Mouse (Mus musculus) neural tube, embryonic 14.5 days (tissue): Measurements from ENCODE around the gene Saa1. TPM values are rescaled to one million over a fixed set of nuclear protein-coding genes. Genes with fewer than 3 reads are reported as not detected.
"Not testable (repeated sequence)": the region's sequence is repeated elsewhere in the genome, so short reads cannot be mapped to it uniquely, and the experiment has no call there.

ENCODE experiments used
- ATAC-seq: fragments of 200-750 bp; cut with Nextera tagmentation; 2 replicates; pipeline ENCODE4 v1.8.0; 2017; ENCODE audit warnings: low read depth, mild to moderate bottlenecking, moderate TSS enrichment, moderate library complexity
- H3K27ac ChIP-seq: fragments of 300-500 bp; sonication (generic); 2 replicates; pipeline ENCODE4 v1.5.1; 2014; ENCODE audit warnings: low read depth, mild to moderate bottlenecking, control low read depth, low read length, moderate library complexity, mixed read lengths
- H3K27me3 ChIP-seq: fragments of 300-500 bp; sonication (generic); 2 replicates; pipeline ENCODE4 v1.6.1; 2014; ENCODE audit warnings: low read length; ENCODE audit not compliant: control insufficient read depth, insufficient read depth
- H3K36me3 ChIP-seq: fragments of 300-500 bp; sonication (generic); 2 replicates; pipeline ENCODE4 v1.6.1; 2014; ENCODE audit warnings: low read length, mixed read lengths; ENCODE audit not compliant: control insufficient read depth, insufficient read depth
- H3K4me1 ChIP-seq: fragments of 300-500 bp; sonication (generic); 2 replicates; pipeline ENCODE4 v1.6.1; 2014; ENCODE audit warnings: low read length; ENCODE audit not compliant: control insufficient read depth, insufficient read depth
- H3K4me2 ChIP-seq: fragments of 300-500 bp; sonication (generic); 2 replicates; pipeline ENCODE4 v1.6.1; 2014; ENCODE audit warnings: mild to moderate bottlenecking, low read depth, low read length, control low read depth
- H3K4me3 ChIP-seq: fragments of 300-500 bp; sonication (generic); 2 replicates; pipeline ENCODE4 v1.5.1; 2014; ENCODE audit warnings: low read depth, low read length, control low read depth, mixed read lengths
- H3K9ac ChIP-seq: fragments of 300-500 bp; sonication (generic); replicated peaks from 2 replicates; pipeline ENCODE4 v1.6.1; 2014; ENCODE audit warnings: low read depth, mild to moderate bottlenecking, control low read depth, low read length, mixed read lengths
- H3K9me3 ChIP-seq: fragments of 300-500 bp; sonication (generic); 2 replicates; pipeline ENCODE4 v1.6.1; 2016; ENCODE audit warnings: low read length; ENCODE audit not compliant: control insufficient read depth
- WGBS: fragments of 180-500 bp; shearing (Covaris S2); extraction: QIAGEN DNeasy Blood & Tissue Kit; methylation state at CpG from one replicate; pipeline ENCODE4 v1.1.7; 2014; 5-methylcytosine and 5-hydroxymethylcytosine counted together
- polyA plus RNA-seq: library from polyadenylated mRNA; unstranded; fragments of >200 nt; fragmentation: Nextera tagmentation; extraction: Ambion mirVana; gene quantifications from 2 replicates; pipeline ENCODE4 v1.2.1, GENCODE M21; 2014

The Saa1 gene
- polyA plus RNA-seq, 1 experiment from 2014 or later = not detected

DNA sequence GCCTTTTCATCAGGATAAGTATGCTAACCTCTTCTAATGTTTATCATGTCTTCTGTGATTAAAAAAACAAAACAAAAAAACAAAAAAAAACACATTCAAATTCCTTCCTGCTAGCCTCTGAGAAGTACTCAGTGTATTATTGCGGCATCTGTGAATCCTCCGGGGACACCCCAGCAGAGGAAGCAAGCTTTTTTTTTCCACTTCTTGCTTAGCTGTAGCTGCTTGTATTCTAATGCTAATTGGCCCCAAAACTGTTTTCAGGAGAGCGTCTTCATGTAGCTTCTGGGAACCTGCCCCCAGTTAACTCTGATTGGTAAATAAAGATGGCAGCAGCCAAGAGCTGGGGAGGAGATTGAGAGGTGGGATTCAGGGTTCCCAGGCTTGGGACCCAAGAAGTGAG, 5.7 kb upstream of the Saa1 start:
- 31% methylated on average over 3 of the region's 3 CpGs for WGBS
- Histone ChIP-seq H3K4me1 (no peaks in the 10 kb centered on the region), H3K9me3 (no peaks in the 10 kb centered on the region), H3K27ac (no peak overlapping the region), H3K9ac (no peak overlapping the region), H3K27me3 (no peaks in the 10 kb centered on the region), H3K36me3 (no peaks in the 10 kb centered on the region), H3K4me3 (no peak overlapping the region), H3K4me2 (no peak overlapping the region)
- no peak for ATAC-seq

DNA sequence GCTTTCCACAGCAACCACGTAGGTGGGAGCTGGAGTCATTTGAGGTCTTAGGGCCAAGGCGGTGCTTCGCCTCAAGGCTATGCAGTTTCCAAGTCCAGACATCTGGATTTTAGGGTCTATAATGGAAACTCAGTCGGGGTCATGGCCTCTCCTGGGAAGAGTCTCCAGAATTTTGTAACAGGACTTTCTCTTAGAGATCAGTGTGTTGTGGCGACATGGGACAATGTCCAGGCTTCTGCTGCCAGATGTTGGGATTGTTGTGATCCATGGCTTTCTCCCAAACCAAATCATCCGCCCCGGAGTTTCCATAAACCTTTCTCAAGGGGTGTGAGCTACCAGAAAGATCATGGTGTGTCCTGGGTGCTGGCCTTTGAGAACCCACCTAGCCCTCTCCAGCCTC, 3.6 kb upstream of the Saa1 start:
- Histone ChIP-seq H3K9ac (no peak overlapping the region), H3K9me3 (no peaks in the 10 kb centered on the region), H3K27me3 (no peaks in the 10 kb centered on the region), H3K36me3 (no peaks in the 10 kb centered on the region), H3K4me1 (no peaks in the 10 kb centered on the region), H3K4me3 (no peak overlapping the region), H3K27ac (no peak overlapping the region), H3K4me2 (no peak overlapping the region)
- 86% methylated on average over 7 of the region's 7 CpGs for WGBS
- no peak for ATAC-seq

DNA sequence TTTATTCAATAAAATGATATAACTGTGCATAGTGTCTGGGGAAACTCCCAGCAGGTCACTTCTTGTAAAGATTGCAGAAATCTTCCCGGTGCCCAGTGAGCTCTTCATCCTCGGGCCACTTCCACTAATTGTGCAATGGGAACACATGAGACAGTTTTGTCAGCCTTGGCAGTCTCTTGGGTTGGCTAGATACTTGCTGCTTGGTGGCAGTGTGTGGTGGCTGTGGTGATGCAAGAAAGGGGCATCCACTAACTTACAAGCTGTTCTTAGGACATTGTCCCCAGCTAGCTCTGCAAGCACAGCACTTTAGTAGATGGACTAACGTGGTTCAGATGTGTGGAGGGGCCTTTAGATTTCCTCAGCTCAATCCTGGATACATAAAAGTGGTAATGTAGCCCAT, 3.0 kb upstream of the Saa1 start:
- no peak overlapping the region for H3K27ac ChIP-seq
- 87% methylated on average over 3 of the region's 3 CpGs for WGBS

DNA sequence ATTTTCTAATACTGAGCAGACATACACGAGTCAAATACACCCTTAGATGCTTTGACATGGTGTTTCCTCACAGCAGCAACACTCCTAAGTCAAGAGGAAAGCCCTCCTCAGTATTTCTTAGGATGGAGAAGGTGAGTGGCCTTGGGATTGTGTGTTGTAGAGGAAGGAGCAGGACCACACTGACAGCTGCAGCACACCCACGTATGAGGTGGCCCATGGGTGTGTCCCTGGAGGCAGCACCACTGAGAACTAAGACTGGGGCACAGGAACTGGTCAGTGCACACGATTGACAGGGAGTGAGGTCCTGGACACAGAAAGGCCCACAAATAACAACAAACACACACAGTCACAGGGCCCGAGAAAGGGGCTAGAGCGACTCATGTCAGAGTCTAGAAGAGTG, 2.7 kb downstream of the Saa1 start:
- not testable (repeated sequence) for H3K9ac ChIP-seq, H3K4me3 ChIP-seq, H3K4me1 ChIP-seq, H3K27ac ChIP-seq, H3K36me3 ChIP-seq, H3K4me2 ChIP-seq, H3K9me3 ChIP-seq, ATAC-seq, H3K27me3 ChIP-seq
- WGBS = 81% methylated on average over 5 of the region's 5 CpGs

More for the DNA sequence above, 3.0 kb upstream of the Saa1 start:
- Histone ChIP-seq H3K4me3 (no peak overlapping the region), H3K4me1 (no peaks in the 10 kb centered on the region), H3K9me3 (no peaks in the 10 kb centered on the region), H3K36me3 (no peaks in the 10 kb centered on the region), H3K27me3 (no peaks in the 10 kb centered on the region), H3K9ac (no peak overlapping the region), H3K4me2 (no peak overlapping the region)
- no peak for ATAC-seq

DNA sequence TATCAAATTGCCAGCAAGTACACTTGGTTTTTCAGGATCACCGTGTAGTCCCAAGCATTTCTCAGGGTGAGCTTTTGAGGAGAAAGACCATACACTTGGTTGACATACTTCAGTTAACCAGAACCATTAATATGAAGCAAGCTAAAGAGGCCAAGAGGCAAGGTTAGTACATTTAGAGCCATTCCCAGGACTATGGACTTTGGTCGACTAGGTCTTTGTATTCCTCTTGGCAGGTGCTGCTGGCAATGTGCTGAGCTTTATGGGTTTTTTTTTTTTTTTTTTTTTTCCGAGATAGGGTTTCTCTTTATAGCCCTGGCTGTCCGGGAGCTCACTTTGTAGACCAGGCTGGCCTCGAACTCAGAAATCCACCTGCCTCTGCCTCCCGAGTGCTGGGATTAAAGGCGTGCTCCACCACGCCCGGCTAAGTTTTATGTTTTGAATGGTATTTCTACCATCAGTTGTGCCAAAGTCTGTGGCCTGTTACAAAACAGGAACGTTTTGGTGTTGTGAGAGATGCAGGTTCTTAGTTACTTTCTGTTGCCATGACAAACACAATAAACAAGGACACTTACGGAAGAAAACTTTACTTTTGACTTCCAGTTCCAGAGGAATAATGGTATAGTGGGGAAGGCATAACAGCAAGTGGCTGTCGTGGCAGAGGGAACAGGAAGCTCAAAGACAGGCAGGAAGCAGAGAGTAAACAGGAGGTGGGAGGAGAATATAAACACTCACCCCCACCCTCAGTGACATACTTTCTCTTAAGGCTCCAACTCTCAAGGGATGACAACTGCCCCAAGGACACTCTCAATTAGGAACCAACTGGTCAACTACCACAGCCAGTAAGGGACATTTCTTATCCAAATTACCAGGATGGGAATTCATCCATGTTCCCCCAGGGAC, 4.0 kb downstream of the Saa1 start:
- no peak overlapping the region for H3K4me2 ChIP-seq
- H3K36me3 ChIP-seq = no peaks in the 10 kb centered on the region
- no peaks in the 10 kb centered on the region for H3K4me1 ChIP-seq
- 84% methylated on average over 12 of the region's 12 CpGs for WGBS
- no peaks in the 10 kb centered on the region for H3K9me3 ChIP-seq
- no peak overlapping the region for H3K9ac ChIP-seq
- no peak overlapping the region for H3K27ac ChIP-seq
- H3K27me3 ChIP-seq = no peaks in the 10 kb centered on the region
- ATAC-seq = no peak
- H3K4me3 ChIP-seq = no peak overlapping the region

DNA sequence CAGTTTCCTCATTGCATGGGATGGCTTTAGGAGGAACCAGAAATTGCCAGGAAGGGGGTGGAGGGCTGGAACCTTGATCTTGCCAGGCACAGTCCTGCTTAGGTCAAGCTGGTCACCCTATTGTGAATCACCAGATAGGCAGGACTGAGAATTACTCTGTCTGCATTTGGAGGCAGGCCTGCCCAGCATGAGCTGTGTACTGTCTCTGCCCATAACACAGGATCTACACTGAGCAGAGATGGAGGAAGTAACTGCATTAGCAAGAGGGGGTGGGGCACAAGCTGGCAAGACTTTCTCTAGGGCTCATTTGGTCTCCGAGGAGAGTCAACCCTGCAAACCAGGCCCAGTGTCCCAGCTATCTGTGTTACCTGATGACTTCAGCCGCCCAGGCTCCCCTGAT, 7.8 kb downstream of the Saa1 start:
- Histone ChIP-seq H3K36me3 (no peaks in the 10 kb centered on the region), H3K4me3 (no peak overlapping the region), H3K4me1 (no peaks in the 10 kb centered on the region), H3K27me3 (no peaks in the 10 kb centered on the region), H3K27ac (no peak overlapping the region), H3K9ac (no peak overlapping the region), H3K9me3 (no peaks in the 10 kb centered on the region), H3K4me2 (no peak overlapping the region)
- WGBS = 86% methylated on average over 2 of the region's 2 CpGs
- ATAC-seq = no peak

DNA sequence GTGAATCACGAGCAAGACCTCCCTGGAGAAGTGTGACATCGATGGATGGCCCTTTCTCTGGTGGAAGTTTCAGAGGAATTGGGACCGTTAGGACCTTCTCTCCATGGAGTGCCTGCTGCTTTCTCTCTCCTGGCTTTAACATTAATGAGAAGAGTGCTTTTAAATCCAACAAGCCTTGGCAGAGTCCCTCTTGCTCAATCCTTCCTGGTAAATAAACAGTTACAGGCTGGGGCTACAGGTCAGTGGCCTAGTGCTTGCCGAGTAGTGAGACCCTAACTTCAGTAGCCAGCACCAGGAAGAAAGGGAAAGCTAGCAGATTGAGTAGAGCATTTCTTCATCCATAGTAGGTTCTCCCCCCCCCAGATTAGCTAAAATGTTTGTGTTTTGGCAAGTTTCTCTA, 10.3 kb downstream of the Saa1 start, which contains the start of gene Saa4:
TSS of gene Saa4 (minus strand) at position 146 of the 400 bp plus-strand sequence.
- 80% methylated on average over 4 of the region's 4 CpGs for WGBS
- ATAC-seq = no peak

DNA sequence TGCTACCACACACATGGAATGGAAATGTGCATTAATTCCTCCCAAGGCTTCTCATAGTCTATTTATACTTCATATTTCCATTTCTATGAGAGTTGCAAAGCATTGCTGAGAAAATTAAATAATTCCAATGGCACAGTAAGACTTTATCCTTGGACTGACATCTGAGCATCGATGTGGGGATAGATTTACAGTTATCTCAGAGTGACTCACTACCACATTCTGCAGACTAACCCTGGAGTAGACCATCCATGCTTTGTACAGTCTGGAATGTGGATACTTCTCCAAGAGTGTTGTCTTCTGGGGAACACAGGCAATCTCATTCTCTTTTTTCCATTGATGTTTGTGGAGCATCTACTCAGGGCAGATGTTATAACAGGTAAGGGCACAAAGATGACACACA, 15.2 kb downstream of the Saa1 start:
- no peaks in the 10 kb centered on the region for H3K4me1 ChIP-seq
- no peaks in the 10 kb centered on the region for H3K36me3 ChIP-seq
- no peak overlapping the region for H3K4me3 ChIP-seq
- 89% methylated on average over 1 of the region's 1 CpGs for WGBS
- H3K27ac ChIP-seq = no peak overlapping the region
- ATAC-seq = no peak
- no peaks in the 10 kb centered on the region for H3K9me3 ChIP-seq
- H3K9ac ChIP-seq = no peak overlapping the region
- no peak overlapping the region for H3K4me2 ChIP-seq
- no peaks in the 10 kb centered on the region for H3K27me3 ChIP-seq

More for the DNA sequence above, 10.3 kb downstream of the Saa1 start, which contains the start of gene Saa4:
- H3K4me3 ChIP-seq = no peak within 1 kb of the TSS
- H3K36me3 ChIP-seq = no peaks in the 10 kb centered on the region
- H3K9ac ChIP-seq = no peak within 1 kb of the TSS
- H3K9me3 ChIP-seq = no peaks in the 10 kb centered on the region
- no peak within 1 kb of the TSS for H3K4me2 ChIP-seq
- no peaks in the 10 kb centered on the region for H3K4me1 ChIP-seq
- H3K27ac ChIP-seq = no peak within 1 kb of the TSS
- H3K27me3 ChIP-seq = no peaks in the 10 kb centered on the region

DNA sequence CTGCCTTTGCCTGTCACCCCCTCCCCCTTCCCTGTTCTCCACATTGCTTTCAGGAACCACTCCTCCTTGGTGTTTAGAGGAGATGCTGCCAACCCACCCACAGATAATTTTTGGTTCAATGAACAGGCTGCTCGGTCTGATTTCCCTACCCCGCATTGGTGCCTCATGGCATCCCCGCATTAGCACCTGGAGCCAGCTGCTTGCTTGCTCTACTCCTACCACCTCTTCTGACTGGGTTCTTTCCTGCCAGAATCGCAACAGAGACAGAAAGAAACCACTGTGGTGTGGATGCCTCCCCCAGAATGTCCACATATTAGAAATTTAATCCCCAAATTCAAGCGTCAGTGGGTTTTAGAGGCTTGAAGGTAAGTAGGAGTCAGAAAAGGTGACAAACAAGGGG, 18.4 kb downstream of the Saa1 start:
- H3K4me2 ChIP-seq = no peak overlapping the region
- no peaks in the 10 kb centered on the region for H3K36me3 ChIP-seq
- ATAC-seq = no peak
- no peak overlapping the region for H3K9ac ChIP-seq
- no peak overlapping the region for H3K4me3 ChIP-seq
- H3K27ac ChIP-seq = no peak overlapping the region
- WGBS = 82% methylated on average over 5 of the region's 5 CpGs
- H3K4me1 ChIP-seq = no peaks in the 10 kb centered on the region
- H3K9me3 ChIP-seq = no peaks in the 10 kb centered on the region
- no peaks in the 10 kb centered on the region for H3K27me3 ChIP-seq
